Mouse (Mus musculus) spleen, adult 2 months (tissue): ENCODE measurements around the gene Tmem174. TPM values are rescaled to one million over a fixed set of nuclear protein-coding genes. Genes with fewer than 3 reads are reported as not detected.

Experiments used
- DNase-seq, 2 experiments: peaks; one replicate each; pipeline versions ENCODE4 v3.0.0 to v3.0.0-alpha.2; 2012 to 2021; ENCODE audit warnings: low spot score in 2 of 2, low read depth in 1 of 2
- H3K27ac ChIP-seq: fragments of 200-500 bp; 2 replicates; pipeline ENCODE4 v1.5.1; 2012; ENCODE audit warnings: low read length, inconsistent platforms; ENCODE audit not compliant: insufficient read depth
- H3K27me3 ChIP-seq: fragments of 200-500 bp; 2 replicates; pipeline ENCODE4 v1.6.1; 2012; ENCODE audit warnings: mild to moderate bottlenecking, moderate library complexity, low read length, inconsistent platforms; ENCODE audit not compliant: control insufficient read depth, insufficient read depth
- H3K36me3 ChIP-seq: fragments of 200-500 bp; 2 replicates; pipeline ENCODE4 v1.6.1; 2012; ENCODE audit warnings: mild to moderate bottlenecking, low read length, inconsistent platforms; ENCODE audit not compliant: control insufficient read depth, insufficient read depth
- H3K4me1 ChIP-seq: fragments of 200-500 bp; 2 replicates; pipeline ENCODE4 v1.6.1; 2011; ENCODE audit warnings: inconsistent platforms; ENCODE audit not compliant: control insufficient read depth, insufficient read depth, insufficient read length
- H3K4me3 ChIP-seq: fragments of 200-500 bp; 2 replicates; pipeline ENCODE4 v1.5.1; 2011; ENCODE audit warnings: mild to moderate bottlenecking, inconsistent platforms; ENCODE audit not compliant: insufficient read depth, insufficient read length; ENCODE audit errors: extremely low read depth
- CTCF ChIP-seq: fragments of 200-500 bp; IDR thresholded peaks from 2 replicates; pipeline ENCODE4 v1.5.1; 2011; ENCODE audit warnings: mild to moderate bottlenecking, inconsistent platforms; ENCODE audit not compliant: insufficient read depth, insufficient read length, insufficient replicate concordance; ENCODE audit errors: extremely low read depth
- POLR2A ChIP-seq: fragments of 200-500 bp; IDR thresholded peaks from 2 replicates; pipeline ENCODE4 v1.6.1; 2011; ENCODE audit warnings: low read depth, low read length, inconsistent platforms
- WGBS: fragments of 180-500 bp; shearing (Covaris S2); methylation state at CpG from one replicate; pipeline ENCODE4 v1.1.7; 2018; 5-methylcytosine and 5-hydroxymethylcytosine counted together
- polyA plus RNA-seq: library from polyadenylated mRNA; depleted of rRNA; stranded (reverse); fragments of >200 nt; gene quantifications from 2 replicates; pipeline ENCODE4 v1.2.3, GENCODE M21; 2012

Tmem174 gene
- polyA plus RNA-seq, 1 experiment = 0.04 TPM

- no peak for DNase-seq
- Histone ChIP-seq H3K4me1 (no peaks in the 10 kb centered on the region), H3K27ac (no peak overlapping the region), H3K27me3 (no peaks in the 10 kb centered on the region), H3K4me3 (no peak overlapping the region), H3K36me3 (no peaks in the 10 kb centered on the region)
- TF ChIP-seq CTCF (no peak), POLR2A (no peak)
- WGBS = 90% methylated on average over 9 of the region's 9 CpGs
These were observed 4.8 kb downstream of the Tmem174 start for GRCm38 (mm10) chr13:98632306-98632942.

- 73% methylated on average over 20 of the region's 20 CpGs for WGBS
- DNase-seq = no peak
These were observed 5.9 kb downstream of the Tmem174 start for GRCm38 (mm10) chr13:98631105-98631838.

GRCm38 (mm10) chr13:98626736-98627135 lies 10.5 kb downstream of the Tmem174 start:
- H3K4me3 ChIP-seq = no peak overlapping the region
- TF ChIP-seq POLR2A (no peak), CTCF (no peak)
- H3K27me3 ChIP-seq = no peaks in the 10 kb centered on the region
- no peak overlapping the region for H3K27ac ChIP-seq
- no peaks in the 10 kb centered on the region for H3K36me3 ChIP-seq
- DNase-seq = no peak
- 78% methylated on average over 20 of the region's 20 CpGs for WGBS
- no peaks in the 10 kb centered on the region for H3K4me1 ChIP-seq

More at GRCm38 (mm10) chr13:98631105-98631838, 5.9 kb downstream of the Tmem174 start:
- Histone ChIP-seq H3K27ac (no peak overlapping the region), H3K4me1 (no peaks in the 10 kb centered on the region), H3K4me3 (no peak overlapping the region), H3K27me3 (no peaks in the 10 kb centered on the region), H3K36me3 (no peaks in the 10 kb centered on the region)
- TF ChIP-seq CTCF (no peak), POLR2A (no peak)

- H3K36me3 ChIP-seq = no peaks in the 10 kb centered on the region
- no peak for DNase-seq
- WGBS = 90% methylated on average over 10 of the region's 10 CpGs
- no peaks in the 10 kb centered on the region for H3K27me3 ChIP-seq
- TF ChIP-seq CTCF (no peak), POLR2A (no peak)
- H3K4me3 ChIP-seq = no peak overlapping the region
- H3K4me1 ChIP-seq = no peaks in the 10 kb centered on the region
- no peak overlapping the region for H3K27ac ChIP-seq
These were observed 12.7 kb downstream of the Tmem174 start for GRCm38 (mm10) chr13:98624506-98624905.

- H3K27me3 ChIP-seq = no peaks in the 10 kb centered on the region
- TF ChIP-seq CTCF (no peak), POLR2A (no peak)
- H3K27ac ChIP-seq = no peak overlapping the region
- H3K4me1 ChIP-seq = no peaks in the 10 kb centered on the region
- no peaks in the 10 kb centered on the region for H3K36me3 ChIP-seq
- 76% methylated on average over 8 of the region's 8 CpGs for WGBS
- DNase-seq = no peak
- H3K4me3 ChIP-seq = no peak overlapping the region
These were observed 14.2 kb downstream of the Tmem174 start for GRCm38 (mm10) chr13:98622881-98623549.

GRCm38 (mm10) chr13:98617429-98618067 lies 19.7 kb downstream of the Tmem174 start:
- no peaks in the 10 kb centered on the region for H3K27me3 ChIP-seq
- H3K36me3 ChIP-seq = no peaks in the 10 kb centered on the region
- no peak for DNase-seq
- TF ChIP-seq POLR2A = no peak
- TF ChIP-seq CTCF = no peak
- WGBS = 84% methylated on average over 17 of the region's 17 CpGs
- H3K4me3 ChIP-seq = no peak overlapping the region
- H3K27ac ChIP-seq = no peak overlapping the region
- no peaks in the 10 kb centered on the region for H3K4me1 ChIP-seq
